30 mouse cellular contexts compared by ENCODE assay signal in the genomic region with DNA sequence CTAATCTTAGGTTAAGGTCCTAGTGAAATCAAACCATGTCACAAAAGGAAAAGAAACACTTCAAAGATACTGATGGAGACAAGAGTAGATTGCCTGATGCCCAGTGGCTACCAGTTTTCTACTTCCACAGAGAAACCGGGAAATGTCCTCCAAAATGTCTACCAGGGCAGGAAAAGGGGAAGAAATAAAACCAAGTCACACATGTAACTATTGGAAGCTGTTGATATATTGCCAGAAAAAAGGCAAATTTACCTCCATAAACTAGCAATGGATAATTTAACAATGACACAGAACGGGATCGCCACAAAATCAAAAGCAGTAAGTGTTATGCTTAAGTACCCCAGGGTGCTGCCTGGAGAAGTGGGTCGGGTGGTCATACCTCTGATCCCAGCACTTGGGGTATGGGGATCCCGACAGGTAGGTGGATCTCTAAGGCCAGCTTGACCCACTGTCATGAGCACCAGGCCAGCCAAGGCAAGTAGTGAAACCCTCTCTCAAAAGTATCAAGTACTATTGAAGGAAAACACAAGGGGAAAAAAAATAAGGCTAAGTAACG. TPM values are rescaled to one million over a fixed set of nuclear protein-coding genes. Genes with fewer than 3 reads are reported as not detected.
A peak's percentile ranks its signal among the peaks of the same experiment; 100 is the strongest.
DNase-seq lines count a peak whose midpoint lies in the region; ATAC-seq and TF ChIP-seq lines count a peak whose summit lies in the region.
"Had no signal": no experiment of that assay in that cellular context is flagged by ENCODE, and none has a peak within 500 bp of the region (broad histone marks: within the 10 kb centered on the region; RNA-seq: fewer than 3 reads in every experiment).

No protein-coding gene starts in this region.

- H3K27me3 ChIP-seq in intestine, embryonic 14.5 days (replicated peaks; ENCODE audit: control insufficient read depth, insufficient read depth, low read length) = no peaks in the 10 kb centered on the region
- no peaks in the 10 kb centered on the region for H3K27me3 ChIP-seq in intestine, postnatal 0 days (replicated peaks; ENCODE audit: control insufficient read depth, insufficient read depth, low read length)
- no peaks in the 10 kb centered on the region for H3K27me3 ChIP-seq in midbrain, embryonic 15.5 days (replicated peaks)
- no peaks in the 10 kb centered on the region for H3K27me3 ChIP-seq in midbrain, postnatal 0 days (ENCODE audit: insufficient read depth, low read length)
- no peaks in the 10 kb centered on the region for H3K27me3 ChIP-seq in CH12.LX (replicated peaks)
- no peaks in the 10 kb centered on the region for H3K27me3 ChIP-seq in myocyte (ENCODE audit: control insufficient read depth, insufficient read depth, insufficient read length)
- no peaks in the 10 kb centered on the region for H3K27me3 ChIP-seq in forebrain, embryonic 14.5 days (replicated peaks; ENCODE audit: control insufficient read depth, insufficient read depth, low read length)
- H3K27me3 ChIP-seq: forebrain, embryonic 12.5 days; heart, embryonic 12.5 days; hindbrain, embryonic 15.5 days; neural tube, embryonic 13.5 days; stomach, embryonic 15.5 days had no signal

- peaks cover 61% of the 10 kb centered on the region for H3K36me3 ChIP-seq in intestine, embryonic 14.5 days (ENCODE audit: control insufficient read depth, insufficient read depth, low read length)
- peaks cover 39% of the 10 kb centered on the region for H3K36me3 ChIP-seq in intestine, postnatal 0 days (ENCODE audit: control insufficient read depth, insufficient read depth)
- peaks cover 42% of the 10 kb centered on the region for H3K36me3 ChIP-seq in midbrain, embryonic 15.5 days (replicated peaks)
- H3K36me3 ChIP-seq in midbrain, postnatal 0 days (ENCODE audit: insufficient read depth, low read length) = peaks cover 38% of the 10 kb centered on the region
- H3K36me3 ChIP-seq in CH12.LX (replicated peaks in 1 of 2; ENCODE audit: control insufficient read depth in 1 of 2, insufficient read depth in 1 of 2, low read length in 1 of 2) = peaks cover 51 to 60% of the 10 kb centered on the region in 2 experiments
- H3K36me3 ChIP-seq in myocyte (ENCODE audit: control insufficient read depth, insufficient read depth) = peaks cover 59% of the 10 kb centered on the region
- peaks cover 61% of the 10 kb centered on the region for H3K36me3 ChIP-seq in forebrain, embryonic 14.5 days (ENCODE audit: control insufficient read depth, insufficient read depth, low read length)

- no peak overlapping the region for H3K4me3 ChIP-seq in intestine, embryonic 14.5 days (ENCODE audit: low read depth, low read length)
- no peak overlapping the region for H3K4me3 ChIP-seq in intestine, postnatal 0 days (ENCODE audit: low read depth, low read length)
- H3K4me3 ChIP-seq in midbrain, embryonic 15.5 days = no peak overlapping the region
- H3K4me3 ChIP-seq in midbrain, postnatal 0 days (ENCODE audit: low read depth, low read length) = no peak overlapping the region
- H3K4me3 ChIP-seq in CH12.LX (replicated peaks in 1 of 3; ENCODE audit: low read depth in 2 of 3, low read length in 2 of 3, poor library complexity in 1 of 3) (no peak overlapping the region), myocyte (no peak overlapping the region)
- H3K4me3 ChIP-seq in forebrain, embryonic 14.5 days (ENCODE audit: low read depth, low read length) = no peak overlapping the region
- H3K4me3 ChIP-seq: erythroblast, embryonic 14.5 days; forebrain, embryonic 12.5 days; heart, embryonic 12.5 days; hindbrain, embryonic 10.5 days; hindbrain, embryonic 15.5 days; neural tube, embryonic 13.5 days; stomach, embryonic 15.5 days had no signal

- no peaks in the 10 kb centered on the region for H3K9me3 ChIP-seq in intestine, embryonic 14.5 days (ENCODE audit: control insufficient read depth, low read length)
- H3K9me3 ChIP-seq in intestine, postnatal 0 days (ENCODE audit: control insufficient read depth) = no peaks in the 10 kb centered on the region
- no peaks in the 10 kb centered on the region for H3K9me3 ChIP-seq in midbrain, embryonic 15.5 days
- H3K9me3 ChIP-seq in midbrain, postnatal 0 days (ENCODE audit: low read length) = no peaks in the 10 kb centered on the region
- H3K9me3 ChIP-seq in CH12.LX (replicated peaks; ENCODE audit: low read length) = no peaks in the 10 kb centered on the region
- H3K9me3 ChIP-seq in forebrain, embryonic 14.5 days (replicated peaks; ENCODE audit: control insufficient read depth, low read length) = no peaks in the 10 kb centered on the region
- H3K9me3 ChIP-seq: forebrain, embryonic 12.5 days; heart, embryonic 12.5 days; hindbrain, embryonic 10.5 days; hindbrain, embryonic 15.5 days; neural tube, embryonic 13.5 days; stomach, embryonic 15.5 days had no signal

- H3K4me2 ChIP-seq in intestine, embryonic 14.5 days (ENCODE audit: low read length) = no peak overlapping the region
- no peak overlapping the region for H3K4me2 ChIP-seq in intestine, postnatal 0 days (replicated peaks; ENCODE audit: low read depth)
- H3K4me2 ChIP-seq in midbrain, embryonic 15.5 days = no peak overlapping the region
- H3K4me2 ChIP-seq in midbrain, postnatal 0 days (ENCODE audit: low read depth, low read length, poor library complexity, severe bottlenecking) = no peak overlapping the region
- H3K4me2 ChIP-seq in CH12.LX (ENCODE audit: insufficient read depth, low read depth, poor library complexity, severe bottlenecking) (no peak overlapping the region), myocyte (ENCODE audit: low read depth) (peak overlapping the region; percentile 14)
- H3K4me2 ChIP-seq in forebrain, embryonic 14.5 days (ENCODE audit: low read length) = no peak overlapping the region
- H3K4me2 ChIP-seq: forebrain, embryonic 12.5 days; heart, embryonic 12.5 days; hindbrain, embryonic 15.5 days; neural tube, embryonic 13.5 days; stomach, embryonic 15.5 days had no signal

- TF ChIP-seq EP300 in CH12.LX (IDR thresholded peaks at IDR 0.05; ENCODE audit: low read length) = no peak

- 0 out of 2 replicates have a peak, but pooled peaks cover 3% of the 10 kb centered on the region for H3K4me1 ChIP-seq in intestine, embryonic 14.5 days (replicated peaks; ENCODE audit: control insufficient read depth, insufficient read depth, low read length)
- H3K4me1 ChIP-seq in intestine, postnatal 0 days (replicated peaks; ENCODE audit: control insufficient read depth, insufficient read depth, low read length) = no peaks in the 10 kb centered on the region
- H3K4me1 ChIP-seq in midbrain, embryonic 15.5 days = peaks cover 46% of the 10 kb centered on the region
- H3K4me1 ChIP-seq in midbrain, postnatal 0 days (ENCODE audit: insufficient read depth, low read length) = no peaks in the 10 kb centered on the region
- H3K4me1 ChIP-seq in CH12.LX (ENCODE audit: control insufficient read depth in 1 of 2, insufficient read depth in 2 of 2) = peaks cover 0 to 31% of the 10 kb centered on the region in 2 experiments; a peak in 3 of 4 replicates
- H3K4me1 ChIP-seq in forebrain, embryonic 14.5 days (ENCODE audit: control insufficient read depth, insufficient read depth, low read length) = no peaks in the 10 kb centered on the region

- H3K9ac ChIP-seq in intestine, embryonic 14.5 days (ENCODE audit: low read length) = no peak overlapping the region
- H3K9ac ChIP-seq in intestine, postnatal 0 days (ENCODE audit: low read depth, low read length) = no peak overlapping the region
- H3K9ac ChIP-seq in midbrain, embryonic 15.5 days = no peak overlapping the region
- no peak overlapping the region for H3K9ac ChIP-seq in midbrain, postnatal 0 days (replicated peaks; ENCODE audit: low read length, poor library complexity, severe bottlenecking)
- H3K9ac ChIP-seq in CH12.LX (ENCODE audit: insufficient read depth, low read depth) = no peak overlapping the region
- H3K9ac ChIP-seq in forebrain, embryonic 14.5 days (ENCODE audit: low read length) = no peak overlapping the region
- H3K9ac ChIP-seq: forebrain, embryonic 12.5 days; heart, embryonic 12.5 days; hindbrain, embryonic 15.5 days; liver, embryonic 14.5 days; neural tube, embryonic 13.5 days; stomach, embryonic 15.5 days had no signal

- no peak for TF ChIP-seq CTCF in intestine, postnatal 0 days (IDR thresholded peaks at IDR 0.05; ENCODE audit: low read depth)
- no peak for TF ChIP-seq CTCF in midbrain, postnatal 0 days (IDR thresholded peaks at IDR 0.05)
- no peak for TF ChIP-seq CTCF in CH12.LX (conservative IDR thresholded peaks at IDR 0.05 in 1 of 2, IDR thresholded peaks at IDR 0.05 in 1 of 2; ENCODE audit: low read depth in 2 of 2, low read length in 2 of 2)

- H3K27ac ChIP-seq in intestine, embryonic 14.5 days (ENCODE audit: low read depth) = no peak overlapping the region
- H3K27ac ChIP-seq in intestine, postnatal 0 days (ENCODE audit: low read depth, low read length) = no peak overlapping the region
- H3K27ac ChIP-seq in midbrain, embryonic 15.5 days = 0 out of 2 replicates have a peak overlapping the region, but pooled peaks have one; percentile 38
- no peak overlapping the region for H3K27ac ChIP-seq in midbrain, postnatal 0 days (ENCODE audit: low read depth, low read length)
- no peak overlapping the region for H3K27ac ChIP-seq in CH12.LX (ENCODE audit: insufficient read depth, low read depth)
- no peak overlapping the region for H3K27ac ChIP-seq in forebrain, embryonic 14.5 days (ENCODE audit: low read depth, low read length)
- H3K27ac ChIP-seq: hindbrain, embryonic 10.5 days; hindbrain, embryonic 15.5 days; liver, embryonic 14.5 days; macrophage; neural tube, embryonic 13.5 days; stomach, embryonic 15.5 days had no signal

- H3K79me2 ChIP-seq in CH12.LX (replicated peaks; ENCODE audit: control insufficient read depth, extremely low read depth, insufficient read depth, poor library complexity, severe bottlenecking) (peaks cover 4% of the 10 kb centered on the region; the same call in 1 of the 2 replicates), myocyte (ENCODE audit: control insufficient read depth, insufficient read depth) (peaks cover 35% of the 10 kb centered on the region)

- TF ChIP-seq RAD21 in CH12.LX (IDR thresholded peaks at IDR 0.05; ENCODE audit: low read depth, low read length) = no peak

- ATAC-seq in intestine, embryonic 14.5 days (replicated peaks; ENCODE audit: low FRiP score, low TSS enrichment, low read depth) = no peak
- ATAC-seq in intestine, postnatal 0 days = no peak
- no peak for ATAC-seq in midbrain, embryonic 15.5 days (replicated peaks)
- no peak for ATAC-seq in midbrain, postnatal 0 days (ENCODE audit: low FRiP score)
- no peak for ATAC-seq in forebrain, embryonic 14.5 days
- ATAC-seq: inflammation-experienced regulatory T-cells, adult 6 months; midbrain, embryonic 16.5 days had no signal

- H3ac ChIP-seq in myocyte (ENCODE audit: control insufficient read depth, insufficient read length) = no peak overlapping the region

- 79% methylated on average over 6 of the region's 6 CpGs for WGBS in intestine, embryonic 14.5 days
- WGBS in intestine, postnatal 0 days = 67% methylated on average over 6 of the region's 6 CpGs
- 82% methylated on average over 6 of the region's 6 CpGs for WGBS in midbrain, embryonic 15.5 days
- 79% methylated on average over 6 of the region's 6 CpGs for WGBS in midbrain, postnatal 0 days
- WGBS in forebrain, embryonic 14.5 days = 81% methylated on average over 6 of the region's 6 CpGs

- in situ Hi-C loops in CH12.LX (cut with MboI; ENCODE audit: low pct_ligation_motif_present, low pct_unique_long_range_greater_than_20kb, low sequenced_read_pairs) = no loop called here

- TF ChIP-seq POLR2A in CH12.LX (IDR thresholded peaks at IDR 0.05; ENCODE audit: low read depth, low read length) (peak; percentile 20; the same call in 1 of the 2 replicates), myocyte (IDR thresholded peaks at IDR 0.05; ENCODE audit: insufficient read length, low read depth) (peak; percentile 43)

- dilution Hi-C loops in CH12.LX (cut with MboI; ENCODE audit: extremely low pct_ligation_motif_present, extremely low pct_unique_long_range_greater_than_20kb, low sequenced_read_pairs) = no loop called here

- DNase-seq in intestine, embryonic 14.5 days (ENCODE audit: low spot score) = peak; percentile 47
- no peak for DNase-seq in midbrain, postnatal 0 days (ENCODE audit: low spot score)
- DNase-seq in CH12.LX (ENCODE audit: extremely low read depth) = no peak
- DNase-seq in forebrain, embryonic 14.5 days (ENCODE audit: low spot score) = no peak
- DNase-seq: adrenal gland, postnatal 25 days; cerebellum, adult 18-20 months; cerebellum, postnatal 14 days; gastrocnemius, postnatal 10 days; heart, postnatal 10 days; kidney, adult 9 months; kidney, postnatal 10 days; lung, adult 2 months; lung, postnatal 10 days; right cerebral cortex, postnatal 14 days; thymus, adult 18-20 months; thymus, postnatal 25 days had no signal

RNA-seq across cellular contexts. Expression of gene Scd2, which starts 14.5 kb away (rescaled TPM):
- polyA plus RNA-seq in intestine, embryonic 14.5 days (2014; fragmentation: Nextera tagmentation; extraction: Ambion mirVana) = 341 and 386 TPM in 2 replicates
- 35.6 and 42.1 TPM in 2 replicates for polyA plus RNA-seq in intestine, postnatal 0 days (2015; fragmentation: Nextera tagmentation; extraction: Ambion mirVana)
- polyA plus RNA-seq in midbrain, embryonic 15.5 days (2015; fragmentation: Nextera tagmentation; extraction: Ambion mirVana) = 251 and 253 TPM in 2 replicates
- total RNA-seq in midbrain, postnatal 0 days (2014; rRNA removed) = 905 and 948 TPM in 2 replicates
- polyA plus RNA-seq in midbrain, postnatal 0 days (2015; fragmentation: Nextera tagmentation; extraction: Ambion mirVana) = 224 and 226 TPM in 2 replicates
- total RNA-seq in CH12.LX (2012; rRNA removed) = 204 and 212 TPM in 2 replicates
- 123 and 205 TPM in 2 replicates for total RNA-seq in CH12.LX (2014; rRNA removed)
- 274 and 408 TPM in 2 replicates for polyA plus RNA-seq in CH12.LX (2012; ENCODE audit: insufficient read length, low read depth)
- 868 TPM for polyA plus RNA-seq in myocyte (2012; fragmentation: generic; extraction: Trizol)
- 220 and 266 TPM in 2 replicates for polyA plus RNA-seq in forebrain, embryonic 14.5 days (2014; fragmentation: Nextera tagmentation; extraction: Ambion mirVana)

RNA-seq across cellular contexts. Expression of gene Scd4, which starts 24.9 kb away (rescaled TPM):
- polyA plus RNA-seq in intestine, embryonic 14.5 days (2014; fragmentation: Nextera tagmentation; extraction: Ambion mirVana) = 0.08 and 0.20 TPM in 2 replicates
- 0.04 TPM in 1 of 2 replicates, not detected in the other for polyA plus RNA-seq in intestine, postnatal 0 days (2015; fragmentation: Nextera tagmentation; extraction: Ambion mirVana)
- polyA plus RNA-seq in midbrain, embryonic 15.5 days (2015; fragmentation: Nextera tagmentation; extraction: Ambion mirVana) = 0.08 and 0.13 TPM in 2 replicates
- total RNA-seq in midbrain, postnatal 0 days (2014; rRNA removed) = 0.33 and 0.44 TPM in 2 replicates
- 0.17 TPM in 1 of 2 replicates, not detected in the other for polyA plus RNA-seq in midbrain, postnatal 0 days (2015; fragmentation: Nextera tagmentation; extraction: Ambion mirVana)
- total RNA-seq in CH12.LX (2012; rRNA removed) (0.08 TPM in 1 of 2 replicates, not detected in the other), CH12.LX (2014; rRNA removed) (0.18 TPM in 1 of 2 replicates, not detected in the other)
- polyA plus RNA-seq in CH12.LX (2012; ENCODE audit: insufficient read length, low read depth) (0.10 and 0.11 TPM in 2 replicates), myocyte (2012; fragmentation: generic; extraction: Trizol) (0.16 TPM)
- polyA plus RNA-seq in forebrain, embryonic 14.5 days (2014; fragmentation: Nextera tagmentation; extraction: Ambion mirVana) = 0.10 and 0.42 TPM in 2 replicates
- polyA plus RNA-seq: erythroblast, embryonic 14.5 days; hindbrain, embryonic 10.5 days had no signal
